Mouse (Mus musculus): Measurements from ENCODE around the gene Apobec3. TPM values are rescaled to one million over a fixed set of nuclear protein-coding genes. Genes with fewer than 3 reads are reported as not detected.

Apobec3 gene
- polyA plus RNA-seq, 1 experiment from 2014 or later: 6.9 TPM

DNA sequence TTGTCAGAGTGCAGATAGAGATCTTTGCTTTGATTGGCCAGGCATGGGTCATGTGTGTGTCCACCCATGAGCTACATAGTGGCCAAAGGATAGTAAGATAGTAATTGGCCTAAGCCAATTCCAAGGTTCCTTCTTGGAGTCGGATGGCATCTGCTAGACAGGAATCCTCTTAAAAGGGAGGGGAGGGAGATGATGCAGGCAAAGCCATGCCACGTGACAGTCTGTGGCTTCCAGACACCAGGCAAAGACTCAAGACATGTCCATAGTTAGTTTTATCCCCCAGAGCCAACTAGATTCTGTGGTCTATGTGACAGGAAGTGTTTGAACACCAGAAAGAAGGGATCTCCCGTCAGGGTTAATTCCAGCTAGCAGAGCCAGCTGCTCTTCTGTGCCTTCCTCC, 67.0 kb downstream of the Apobec3 start:
- 63% methylated on average over 3 of the region's 3 CpGs for WGBS

DNA sequence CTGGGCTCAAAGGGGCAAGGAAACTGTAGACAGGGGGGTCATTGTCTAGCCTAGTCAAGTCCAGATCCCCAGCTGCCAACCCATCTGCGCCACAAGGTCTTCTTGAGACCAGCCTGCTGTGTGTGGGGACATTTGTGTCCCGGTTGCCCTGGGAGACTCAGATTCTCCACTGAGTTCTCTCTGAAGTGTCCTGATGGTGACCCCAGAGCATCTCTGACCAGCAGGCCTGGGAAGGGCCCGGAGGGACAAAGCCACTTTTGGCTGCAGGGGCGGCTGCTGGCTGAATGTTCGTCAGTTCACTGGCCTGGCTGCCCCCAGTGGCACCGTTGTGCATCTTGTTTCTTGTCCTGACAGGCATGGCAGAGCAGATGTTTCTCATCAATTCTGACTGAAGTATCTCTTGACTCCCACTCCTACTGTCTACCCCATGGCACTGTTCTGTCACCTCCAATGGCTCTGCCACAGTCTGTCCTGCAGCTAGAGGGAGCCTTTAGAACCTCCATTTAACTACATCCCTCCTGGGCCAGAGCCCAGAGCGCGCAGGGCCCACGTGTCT, 70.0 kb downstream of the Apobec3 start:
- no peaks in the 10 kb centered on the region for H3K36me3 ChIP-seq
- no peak overlapping the region for H3K9ac ChIP-seq (replicated peaks)
- H3K4me1 ChIP-seq: no peaks in the 10 kb centered on the region
- WGBS: 64% methylated on average over 9 of the region's 9 CpGs
- H3K27me3 ChIP-seq: no peaks in the 10 kb centered on the region
- no peak overlapping the region for H3K27ac ChIP-seq (replicated peaks)
- no peak overlapping the region for H3K4me3 ChIP-seq
- ATAC-seq (ENCODE audit: low FRiP score, low read depth): no peak
- no peak overlapping the region for H3K4me2 ChIP-seq (replicated peaks)
- no peaks in the 10 kb centered on the region for H3K9me3 ChIP-seq

More for the DNA sequence above, 67.0 kb downstream of the Apobec3 start:
- Histone ChIP-seq H3K27me3 (no peaks in the 10 kb centered on the region), H3K4me2 (replicated peaks) (no peak overlapping the region), H3K9me3 (no peaks in the 10 kb centered on the region), H3K4me1 (no peaks in the 10 kb centered on the region), H3K9ac (replicated peaks) (no peak overlapping the region), H3K27ac (replicated peaks) (no peak overlapping the region), H3K36me3 (no peaks in the 10 kb centered on the region), H3K4me3 (no peak overlapping the region)
- no peak for ATAC-seq (ENCODE audit: low FRiP score, low read depth)

DNA sequence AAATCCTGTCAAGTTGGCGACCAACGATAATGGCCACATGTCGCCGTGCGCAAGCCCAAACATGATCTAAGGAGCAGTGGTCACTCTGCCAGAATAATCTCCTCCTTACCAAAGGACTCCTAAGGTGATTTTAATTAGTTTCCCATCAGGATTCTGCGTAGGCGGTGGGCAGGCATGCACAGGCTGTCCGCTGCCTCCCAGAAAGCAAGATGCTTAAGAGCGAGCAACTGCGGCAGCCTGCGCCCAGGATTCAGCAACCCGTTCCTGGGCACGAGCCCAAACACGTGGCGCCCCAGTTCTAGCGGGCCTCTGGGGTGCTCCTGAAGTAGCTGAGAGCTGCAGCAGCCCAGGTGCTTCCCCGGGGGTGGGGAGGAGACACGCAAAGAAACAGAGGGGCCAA, 71.2 kb downstream of the Apobec3 start:
- no peak overlapping the region for H3K9ac ChIP-seq (replicated peaks)
- H3K4me2 ChIP-seq (replicated peaks): no peak overlapping the region
- H3K4me3 ChIP-seq: no peak overlapping the region
- H3K36me3 ChIP-seq: no peaks in the 10 kb centered on the region
- H3K9me3 ChIP-seq: no peaks in the 10 kb centered on the region
- H3K27me3 ChIP-seq: no peaks in the 10 kb centered on the region
- WGBS: 68% methylated on average over 18 of the region's 18 CpGs
- no peak overlapping the region for H3K27ac ChIP-seq (replicated peaks)
- ATAC-seq (ENCODE audit: low FRiP score, low read depth): no peak
- no peaks in the 10 kb centered on the region for H3K4me1 ChIP-seq

DNA sequence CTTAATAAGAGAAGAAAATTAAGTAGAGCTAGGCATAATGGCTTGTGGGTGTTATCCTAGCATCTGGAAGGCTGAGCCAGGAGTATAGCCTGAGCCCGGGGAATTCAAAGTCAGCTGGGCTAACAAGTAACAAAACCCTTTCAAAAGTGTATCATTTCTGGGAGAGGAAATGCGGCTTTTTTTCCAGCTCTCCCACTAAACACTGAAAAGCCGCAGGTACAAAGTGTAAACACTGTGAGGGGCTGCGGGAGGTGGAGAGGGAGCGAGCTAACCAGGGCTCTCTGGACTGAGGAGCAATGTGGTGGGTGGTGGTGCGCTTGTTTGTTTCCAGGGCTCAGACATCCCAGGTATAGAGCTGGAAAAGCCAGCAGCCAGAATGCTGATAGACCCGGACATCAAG, 72.9 kb downstream of the Apobec3 start:
- Histone ChIP-seq H3K4me3 (no peak overlapping the region), H3K9me3 (no peaks in the 10 kb centered on the region), H3K4me1 (no peaks in the 10 kb centered on the region), H3K27me3 (no peaks in the 10 kb centered on the region), H3K36me3 (no peaks in the 10 kb centered on the region), H3K4me2 (replicated peaks) (no peak overlapping the region), H3K27ac (replicated peaks) (no peak overlapping the region), H3K9ac (replicated peaks) (no peak overlapping the region)
- ATAC-seq (ENCODE audit: low FRiP score, low read depth): no peak
- 93% methylated on average over 7 of the region's 7 CpGs for WGBS

Other genes starting within 250 kb of the Apobec3 start
- 4.6 and 5.4 TPM in 2 replicates for gene Fam227a, start 232.7 kb upstream of the Apobec3 start, polyA plus RNA-seq (2016; fragmentation: Nextera tagmentation; extraction: Ambion mirVana)
- 79.7 and 82.0 TPM in 2 replicates for gene Cby1, start 232.5 kb upstream of the Apobec3 start, polyA plus RNA-seq (2016; fragmentation: Nextera tagmentation; extraction: Ambion mirVana)
- gene Tomm22, start 220.8 kb upstream of the Apobec3 start, polyA plus RNA-seq (2016; fragmentation: Nextera tagmentation; extraction: Ambion mirVana): 252 and 269 TPM in 2 replicates
- gene Josd1, start 203.7 kb upstream of the Apobec3 start, polyA plus RNA-seq (2016; fragmentation: Nextera tagmentation; extraction: Ambion mirVana): 24.8 and 27.5 TPM in 2 replicates
- gene Gtpbp1, start 200.8 kb upstream of the Apobec3 start, polyA plus RNA-seq (2016; fragmentation: Nextera tagmentation; extraction: Ambion mirVana): 44.8 and 51.0 TPM in 2 replicates
- 8.0 and 8.7 TPM in 2 replicates for gene Sun2, start 149.1 kb upstream of the Apobec3 start, polyA plus RNA-seq (2016; fragmentation: Nextera tagmentation; extraction: Ambion mirVana)
- 72.4 and 77.9 TPM in 2 replicates for gene Dnal4, start 113.8 kb upstream of the Apobec3 start, polyA plus RNA-seq (2016; fragmentation: Nextera tagmentation; extraction: Ambion mirVana)
- 8.7 and 11.7 TPM in 2 replicates for gene Nptxr, start 86.9 kb upstream of the Apobec3 start, polyA plus RNA-seq (2016; fragmentation: Nextera tagmentation; extraction: Ambion mirVana)
- gene Npcd, start 57.4 kb upstream of the Apobec3 start, polyA plus RNA-seq (2016; fragmentation: Nextera tagmentation; extraction: Ambion mirVana): 0.45 TPM in 1 of 2 replicates, not detected in the other
- gene Cbx6, start 57.0 kb upstream of the Apobec3 start, polyA plus RNA-seq (2016; fragmentation: Nextera tagmentation; extraction: Ambion mirVana): 45.5 and 45.7 TPM in 2 replicates
- 4.2 and 5.6 TPM in 2 replicates for gene Cbx7, start 79.5 kb downstream of the Apobec3 start, polyA plus RNA-seq (2016; fragmentation: Nextera tagmentation; extraction: Ambion mirVana)
- 2.4 and 2.7 TPM in 2 replicates for gene Pdgfb, start 123.3 kb downstream of the Apobec3 start, polyA plus RNA-seq (2016; fragmentation: Nextera tagmentation; extraction: Ambion mirVana)
- 10.8 and 10.9 TPM in 2 replicates for gene Syngr1, start 199.7 kb downstream of the Apobec3 start, polyA plus RNA-seq (2016; fragmentation: Nextera tagmentation; extraction: Ambion mirVana)
- 652 and 673 TPM in 2 replicates for gene Rpl3, start 200.2 kb downstream of the Apobec3 start, polyA plus RNA-seq (2016; fragmentation: Nextera tagmentation; extraction: Ambion mirVana)
- 41.9 and 43.6 TPM in 2 replicates for gene Tab1, start 241.5 kb downstream of the Apobec3 start, polyA plus RNA-seq (2016; fragmentation: Nextera tagmentation; extraction: Ambion mirVana)